Mouse (Mus musculus) myocyte (in vitro differentiated cells): Measurements from ENCODE around the gene Cntn2.

Experiments
- CEBPB ChIP-seq: IDR thresholded peaks from 2 replicates; pipeline ENCODE4 v1.6.1; 2011; ENCODE audit warnings: mild to moderate bottlenecking, moderate library complexity; ENCODE audit not compliant: poor library complexity, insufficient read depth, severe bottlenecking
- E2F4 ChIP-seq: IDR thresholded peaks from one replicate; pipeline ENCODE4 v1.6.1; 2011; ENCODE audit warnings: mild to moderate bottlenecking, control low read depth, moderate library complexity; ENCODE audit not compliant: insufficient read depth
- MAX ChIP-seq: IDR thresholded peaks from one replicate; pipeline ENCODE4 v1.6.1; 2011; ENCODE audit warnings: low read depth, mild to moderate bottlenecking, control low read depth
- MYOD1 ChIP-seq, 3 experiments: IDR thresholded peaks; one replicate each; pipeline ENCODE4 v1.6.1; 2011; ENCODE audit warnings: control low read depth in 2 of 3, low read depth in 2 of 3, mild to moderate bottlenecking in 2 of 3, moderate library complexity in 1 of 3; ENCODE audit not compliant: insufficient read length in 2 of 3, control insufficient read depth in 1 of 3
- POLR2A ChIP-seq: IDR thresholded peaks from one replicate; pipeline ENCODE4 v1.6.1; 2011; ENCODE audit warnings: low read depth, mild to moderate bottlenecking, control low read depth, moderate library complexity; ENCODE audit not compliant: insufficient read length
- POLR2AphosphoS2 ChIP-seq: IDR thresholded peaks from one replicate; pipeline ENCODE4 v1.6.1; 2011; ENCODE audit warnings: low read depth, control low read depth; ENCODE audit not compliant: insufficient read length
- REST ChIP-seq: IDR thresholded peaks from one replicate; pipeline ENCODE4 v1.6.1; 2011; ENCODE audit warnings: mild to moderate bottlenecking, control low read depth, moderate library complexity; ENCODE audit not compliant: insufficient read depth, insufficient read length
- SRF ChIP-seq: IDR thresholded peaks from one replicate; pipeline ENCODE4 v1.6.1; 2011; ENCODE audit warnings: low read depth; ENCODE audit not compliant: control insufficient read depth, insufficient read length
- TCF12 ChIP-seq: IDR thresholded peaks from one replicate; pipeline ENCODE4 v1.6.1; 2011; ENCODE audit warnings: mild to moderate bottlenecking, control low read depth; ENCODE audit not compliant: poor library complexity, insufficient read depth, severe bottlenecking
- TCF3 ChIP-seq: IDR thresholded peaks from one replicate; pipeline ENCODE4 v1.6.1; 2011; ENCODE audit warnings: low read depth, control low read depth; ENCODE audit not compliant: insufficient read length
- USF1 ChIP-seq: IDR thresholded peaks from one replicate; pipeline ENCODE4 v1.6.1; 2011; ENCODE audit warnings: low read depth, mild to moderate bottlenecking, control low read depth, moderate library complexity

GRCm38 (mm10) chr1:132518621-132519020, 24.4 kb downstream of the Cntn2 start:
- no peak for TF ChIP-seq POLR2A
- TF ChIP-seq USF1, result no peak
- no peak for TF ChIP-seq SRF
- no peak for TF ChIP-seq E2F4
- no peak for TF ChIP-seq POLR2AphosphoS2
- no peak for TF ChIP-seq MYOD1 (IDR thresholded peaks at IDR 0.05; ENCODE audit: control insufficient read depth in 1 of 3, insufficient read length in 2 of 3, low read depth in 2 of 3)
- TF ChIP-seq CEBPB, result no peak
- no peak for TF ChIP-seq TCF12
- no peak for TF ChIP-seq MAX
- TF ChIP-seq TCF3, result no peak
- no peak for TF ChIP-seq REST
